Mouse (Mus musculus) gastrocnemius, postnatal 14 days (tissue): ENCODE data around the gene Aldh1l2. TPM values are rescaled to one million over a fixed set of nuclear protein-coding genes. Genes with fewer than 3 reads are reported as not detected.
"Not testable (repeated sequence)": the region's sequence is repeated elsewhere in the genome, so short reads cannot be mapped to it uniquely, and the experiment has no call there.

Experiments used
- DNase-seq: peaks from one replicate; pipeline ENCODE4 v3.0.0; 2021; ENCODE audit warnings: mixed read lengths
- intact Hi-C: fragments of 180-260 bp; cut with DNase I; formaldehyde crosslinking; loops from one replicate; pipeline ENCODE4 v1.15.1; 2025; ENCODE audit warnings: low total_unique reads
- long read RNA-seq, 2 experiments: library from polyadenylated mRNA; stranded (forward); transcript quantifications; one replicate each; pipeline ENCODE4 v2.0.0; 2021
- total RNA-seq, 2 experiments: library from RNA; stranded (reverse); gene quantifications; 2 replicates each; pipeline ENCODE4 v1.2.3; 2021

The Aldh1l2 gene
- total RNA-seq = 1 to 10 TPM; 8.9 to 9.5 TPM
- long read RNA-seq, experiment 1, full-length matches to known transcripts = 1 of 2 reads
- long read RNA-seq, experiment 1, partial matches to known transcripts = 1 of 2 reads
- long read RNA-seq, experiment 1, other reads (novel, unspliced or antisense) = 0 of 2 reads
- long read RNA-seq, experiment 2, full-length matches to known transcripts = 4 of 7 reads
- long read RNA-seq, experiment 2, partial matches to known transcripts = 1 of 7 reads
- long read RNA-seq, experiment 2, other reads (novel, unspliced or antisense) = 2 of 7 reads

DNA sequence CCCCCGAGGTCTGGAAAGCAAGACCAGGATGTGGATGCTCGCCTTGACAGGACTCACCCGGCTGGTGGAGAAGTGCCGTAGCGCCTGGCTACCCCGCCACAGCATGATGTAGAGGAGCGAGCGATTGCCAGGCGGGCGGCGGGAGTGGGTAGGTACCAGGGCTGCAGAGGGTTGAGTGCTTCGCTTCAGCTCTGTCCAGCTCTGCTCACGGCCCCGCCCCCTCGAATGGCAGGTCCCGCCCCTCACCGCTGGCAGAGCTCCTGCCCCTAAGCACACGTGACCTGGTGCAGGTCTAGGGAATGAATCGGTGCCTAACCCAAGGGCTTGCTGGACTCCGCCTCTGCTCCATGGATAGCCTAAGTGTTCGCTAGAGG lies at the start of gene Aldh1l2:
Gene Aldh1l2, minus strand, starts transcription at position 231 of the 374 bp plus-strand sequence.
- intact Hi-C loops = no loop called here
- peak; percentile 70 for DNase-seq

GRCm38 (mm10) chr10:83565449-83566441 lies 31.8 kb upstream of the Aldh1l2 start:
- intact Hi-C loops = no loop called here
- DNase-seq = no peak

GRCm38 (mm10) chr10:83563005-83563404 lies 29.1 kb upstream of the Aldh1l2 start:
- DNase-seq = no peak
- intact Hi-C loops = no loop called here

DNA sequence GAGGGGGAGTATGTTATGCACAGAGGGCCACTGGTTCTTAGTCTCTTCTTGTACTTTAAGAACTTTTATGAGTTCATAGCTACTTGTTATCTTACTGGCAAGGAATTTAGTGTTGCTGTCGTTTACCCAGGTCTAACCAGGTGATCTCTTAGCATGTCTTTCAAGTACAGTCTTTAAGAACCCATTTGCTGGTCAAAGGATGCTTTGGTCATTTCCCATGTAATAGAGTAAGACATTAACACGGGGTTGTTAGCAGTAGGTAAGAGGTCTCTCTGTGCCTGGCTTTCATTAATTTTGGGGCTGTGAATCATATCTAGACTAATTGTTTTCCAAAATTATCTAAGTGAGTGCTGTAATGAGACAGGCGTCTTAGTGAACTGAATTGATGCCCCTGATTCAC lies 11.4 kb upstream of the Aldh1l2 start:
- intact Hi-C loops = no loop called here

DNA sequence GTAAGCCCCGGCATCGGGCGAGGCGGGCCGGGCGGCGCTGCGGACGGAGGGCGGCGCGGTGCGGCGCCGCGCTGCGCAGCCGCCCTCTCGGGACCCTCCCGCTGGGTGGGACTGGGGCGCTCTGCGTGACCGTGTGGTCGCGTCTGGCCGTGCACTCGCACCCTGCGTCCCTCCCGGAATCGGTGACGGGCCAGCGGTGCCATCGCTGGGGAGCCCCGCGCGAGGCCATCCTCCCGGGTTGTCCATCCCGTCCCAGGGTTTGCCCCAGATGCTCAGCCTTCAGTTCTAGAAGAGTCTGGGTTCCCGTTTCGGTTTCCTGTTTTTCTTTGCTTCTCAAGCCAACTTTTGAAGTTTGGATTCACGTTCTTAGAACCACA lies 10.2 kb upstream of the Aldh1l2 start:
- intact Hi-C loops = no loop called here
- peak; percentile 56 for DNase-seq

More for the DNA sequence above, 11.4 kb upstream of the Aldh1l2 start:
- no peak for DNase-seq

DNA sequence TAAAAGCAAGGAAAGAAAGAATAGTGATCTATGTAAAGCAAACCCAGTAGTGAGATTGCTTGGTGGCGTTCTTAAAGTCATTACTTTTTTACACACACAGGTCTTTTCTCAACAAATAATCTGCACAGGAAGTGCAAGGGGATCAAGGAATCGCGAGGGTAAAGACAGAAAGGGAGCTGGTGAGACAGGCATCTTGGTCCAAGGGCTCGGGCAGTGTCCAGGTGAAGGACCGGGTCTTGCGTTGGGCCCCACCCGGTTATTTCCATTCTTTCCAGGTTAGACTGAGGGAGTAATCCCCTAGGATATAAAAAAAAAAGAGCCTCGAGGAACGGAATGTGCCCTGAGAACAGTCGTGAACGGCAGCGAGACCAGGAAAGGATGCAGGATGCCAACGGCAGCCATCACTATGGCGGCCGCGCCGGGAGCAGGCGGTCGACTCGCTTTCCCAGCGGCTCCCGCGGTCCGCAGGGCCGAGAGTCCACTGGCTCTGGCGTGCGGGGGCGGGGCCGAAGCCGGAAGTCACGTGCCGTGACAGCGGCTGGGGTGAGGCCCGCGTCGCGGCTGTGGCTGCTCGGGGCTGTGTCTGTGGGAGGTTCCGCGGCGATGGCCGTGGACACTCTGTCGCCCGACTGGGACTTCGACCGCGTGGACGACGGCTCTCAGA lies 9.6 kb upstream of the Aldh1l2 start, which contains the start of gene Washc4:
Gene Washc4, plus strand, starts transcription at position 314 of the 664 bp plus-strand sequence.
- intact Hi-C loops = no loop called here
- peak; percentile 98 for DNase-seq

- intact Hi-C loops = no loop called here
- no peak for DNase-seq
Observed at GRCm38 (mm10) chr10:83542241-83542640, 8.3 kb upstream of the Aldh1l2 start.

- intact Hi-C loops = no loop called here
- no peak for DNase-seq
Observed at GRCm38 (mm10) chr10:83540092-83540491, 6.2 kb upstream of the Aldh1l2 start.

GRCm38 (mm10) chr10:83539311-83539980 lies 5.5 kb upstream of the Aldh1l2 start:
- intact Hi-C loops = no loop called here
- no peak for DNase-seq

DNA sequence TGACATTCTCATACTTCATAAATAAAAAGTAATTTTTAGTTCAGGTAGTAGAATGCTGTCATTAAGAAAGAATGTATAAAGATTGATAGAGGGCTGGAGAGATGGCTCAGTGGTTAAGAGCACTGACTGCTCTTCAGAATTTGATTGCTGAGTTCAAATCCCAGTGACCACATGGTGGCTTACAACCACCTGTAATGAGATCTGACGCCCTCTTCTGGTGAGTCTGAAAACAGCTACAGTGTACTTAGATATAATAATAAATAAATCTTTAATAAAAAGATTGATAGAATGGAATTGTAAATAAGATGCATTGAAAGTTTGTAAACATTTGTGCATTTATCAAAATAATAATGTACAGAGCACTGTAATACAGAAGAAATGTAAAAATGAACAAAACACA lies 2.5 kb upstream of the Aldh1l2 start:
- DNase-seq = no peak
- intact Hi-C loops = no loop called here

DNA sequence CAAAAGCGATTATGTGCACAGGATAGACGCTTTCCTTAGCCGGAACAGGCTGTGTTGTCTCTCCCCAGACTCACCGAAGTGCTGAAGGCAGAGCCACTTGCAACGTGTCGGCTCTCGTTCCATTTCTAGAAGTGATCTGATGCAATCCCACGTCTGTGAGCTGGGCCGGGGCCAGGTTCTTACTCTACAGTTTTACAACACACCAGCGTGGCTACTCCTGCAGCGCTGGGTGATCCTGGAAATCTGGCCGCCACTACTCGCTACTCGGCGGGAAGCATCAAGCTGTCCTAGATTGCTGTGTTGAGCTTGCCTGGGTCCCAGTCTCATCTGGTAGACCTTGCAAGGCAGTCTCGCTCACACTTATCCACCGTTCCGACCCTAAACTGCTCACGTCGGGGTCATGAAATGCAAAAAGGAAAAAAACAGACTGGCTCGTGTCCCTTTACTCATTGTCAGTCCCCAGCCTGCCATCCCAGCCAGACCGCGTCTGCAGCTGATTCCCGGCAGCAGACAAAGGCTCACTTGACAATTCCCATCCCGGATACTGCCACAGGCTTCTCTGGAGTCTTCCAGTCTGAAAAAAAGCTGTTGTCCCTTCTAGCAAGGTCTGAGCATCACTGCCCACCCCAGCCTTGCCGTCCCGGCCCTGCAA lies 556 bp downstream of the Aldh1l2 start:
- intact Hi-C loops = no loop called here
- peak; percentile 72 for DNase-seq

GRCm38 (mm10) chr10:83530384-83530967 lies 3.5 kb downstream of the Aldh1l2 start:
- no peak for DNase-seq
- intact Hi-C loops = no loop called here

DNA sequence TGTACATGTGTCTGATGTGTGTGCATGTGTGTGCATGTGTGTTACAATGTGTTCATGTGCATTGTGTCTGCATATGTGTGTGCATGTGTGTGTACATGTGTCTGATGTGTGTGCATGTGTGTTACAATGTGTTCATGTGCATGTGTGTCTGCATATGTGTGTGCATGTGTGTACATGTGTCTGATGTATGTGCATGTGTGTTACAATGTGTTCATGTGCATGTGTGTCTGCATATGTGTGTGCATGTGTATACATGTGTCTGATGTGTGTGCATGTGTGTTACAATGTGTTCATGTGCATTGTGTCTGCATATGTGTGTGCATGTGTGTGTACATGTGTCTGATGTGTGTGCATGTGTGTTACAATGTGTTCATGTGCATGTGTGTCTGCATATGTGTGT lies 9.7 kb downstream of the Aldh1l2 start:
- intact Hi-C loops = not testable (repeated sequence)

GRCm38 (mm10) chr10:83520990-83521389 lies 12.9 kb downstream of the Aldh1l2 start:
- DNase-seq = no peak
- intact Hi-C loops = no loop called here

More for the DNA sequence above, 9.7 kb downstream of the Aldh1l2 start:
- not testable (repeated sequence) for DNase-seq

- intact Hi-C loops = no loop called here
- DNase-seq = no peak
Observed at GRCm38 (mm10) chr10:83513736-83514135, 20.2 kb downstream of the Aldh1l2 start.

- intact Hi-C loops = no loop called here
- no peak for DNase-seq
Observed at GRCm38 (mm10) chr10:83511304-83511703, 22.6 kb downstream of the Aldh1l2 start.

DNA sequence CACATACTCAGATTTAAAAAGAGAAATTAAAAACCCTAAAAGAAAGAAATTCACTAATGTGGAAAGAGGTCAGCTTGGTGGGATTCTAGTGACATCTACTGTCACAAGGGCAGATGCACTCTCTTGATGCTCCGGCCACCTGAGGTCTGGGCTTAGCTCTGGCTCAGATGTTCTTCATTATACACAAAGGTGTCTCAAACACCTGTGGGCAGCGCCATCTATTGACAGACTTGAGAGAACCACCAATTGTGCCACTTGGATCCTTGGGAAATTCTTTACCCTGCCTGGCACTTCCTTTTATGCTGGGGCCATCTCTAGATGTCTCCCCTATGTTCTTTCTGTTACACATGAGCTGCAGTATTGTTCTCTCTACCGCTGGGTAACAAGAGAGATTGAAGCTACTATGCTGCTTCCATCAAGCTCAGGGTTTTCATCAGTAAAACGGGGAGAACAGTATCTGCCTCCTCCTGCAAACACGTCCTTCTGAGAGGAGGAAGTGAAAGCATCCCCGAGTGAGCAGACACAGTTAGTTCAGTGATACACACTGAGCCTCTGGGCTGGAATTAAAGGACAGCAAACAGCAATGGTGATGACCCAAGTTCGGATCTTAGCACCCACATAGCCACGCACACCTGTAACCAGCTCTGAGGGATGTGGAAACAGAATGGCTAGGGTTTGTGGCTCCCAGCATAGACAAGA lies 24.8 kb downstream of the Aldh1l2 start:
- DNase-seq = no peak
- intact Hi-C loops = no loop called here

DNA sequence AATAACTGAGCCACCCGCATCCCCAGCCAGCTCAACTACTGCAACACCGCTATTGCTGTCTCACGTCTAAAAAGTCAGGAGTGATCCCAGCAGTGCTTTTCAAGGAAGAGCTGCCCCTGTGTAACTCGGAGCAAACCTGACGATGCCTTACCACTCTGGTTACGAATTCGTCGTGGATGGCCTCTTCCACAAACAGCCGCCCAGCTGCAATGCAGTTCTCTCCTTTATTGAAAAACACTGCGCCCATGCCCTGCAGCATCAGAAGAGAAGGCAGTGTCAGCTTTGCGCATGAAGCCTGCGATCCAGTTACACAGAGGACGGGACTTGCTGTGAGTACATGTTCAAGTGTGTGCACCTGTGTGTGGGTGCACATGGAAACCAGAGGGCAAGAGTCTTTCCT lies 36.6 kb downstream of the Aldh1l2 start:
- intact Hi-C loops = no loop called here
- DNase-seq = no peak
